Mouse (Mus musculus) CD4-positive, CD25-positive, alpha-beta regulatory T cell, adult 2 months (primary cell): ENCODE results near the gene Klrb1a.

Source experiments
- DNase-seq: peaks from one replicate; pipeline ENCODE4 v3.0.0-alpha.2; 2012; ENCODE audit warnings: low read depth, low spot score

Gene Klrb1a

DNA sequence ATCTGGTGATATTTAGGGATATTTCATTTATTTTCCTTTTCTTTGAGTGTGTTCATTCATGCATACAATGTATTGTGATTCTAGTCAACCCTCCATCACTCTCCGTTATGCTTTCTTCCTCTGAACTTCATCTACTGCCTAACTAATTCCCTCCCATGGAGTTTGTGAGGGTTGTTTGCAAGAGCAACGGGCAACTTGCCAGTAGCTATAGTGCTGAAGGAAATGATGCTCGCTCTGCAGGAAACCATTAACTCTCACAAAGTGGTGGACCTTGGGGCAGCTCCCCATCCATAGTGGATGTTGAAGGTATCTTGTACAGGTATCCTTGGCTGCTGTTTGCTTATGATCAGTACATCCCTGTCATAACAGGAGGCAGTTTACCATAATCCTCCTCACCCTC, 21.3 kb downstream of the Klrb1a start:
- no peak for DNase-seq

DNA sequence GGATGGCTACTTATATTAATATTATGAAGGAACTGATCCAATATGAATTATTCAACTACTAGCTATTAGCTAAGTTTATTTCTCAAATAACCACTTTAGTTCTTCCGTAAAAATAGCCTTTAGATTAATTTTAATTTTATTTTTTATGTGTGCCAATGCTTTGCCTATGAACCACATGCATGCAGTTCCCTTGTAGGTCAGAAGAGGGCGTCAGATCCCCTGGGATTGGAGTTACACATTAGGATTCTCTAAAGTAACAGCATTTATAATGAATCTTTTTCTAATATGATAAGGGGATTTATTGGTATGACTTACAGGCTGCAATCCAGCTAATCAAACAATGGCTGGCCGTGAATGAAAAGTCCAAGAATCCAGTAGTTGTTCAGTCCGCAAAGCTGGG, 23.8 kb downstream of the Klrb1a start:
- peak; percentile 3 for DNase-seq

DNA sequence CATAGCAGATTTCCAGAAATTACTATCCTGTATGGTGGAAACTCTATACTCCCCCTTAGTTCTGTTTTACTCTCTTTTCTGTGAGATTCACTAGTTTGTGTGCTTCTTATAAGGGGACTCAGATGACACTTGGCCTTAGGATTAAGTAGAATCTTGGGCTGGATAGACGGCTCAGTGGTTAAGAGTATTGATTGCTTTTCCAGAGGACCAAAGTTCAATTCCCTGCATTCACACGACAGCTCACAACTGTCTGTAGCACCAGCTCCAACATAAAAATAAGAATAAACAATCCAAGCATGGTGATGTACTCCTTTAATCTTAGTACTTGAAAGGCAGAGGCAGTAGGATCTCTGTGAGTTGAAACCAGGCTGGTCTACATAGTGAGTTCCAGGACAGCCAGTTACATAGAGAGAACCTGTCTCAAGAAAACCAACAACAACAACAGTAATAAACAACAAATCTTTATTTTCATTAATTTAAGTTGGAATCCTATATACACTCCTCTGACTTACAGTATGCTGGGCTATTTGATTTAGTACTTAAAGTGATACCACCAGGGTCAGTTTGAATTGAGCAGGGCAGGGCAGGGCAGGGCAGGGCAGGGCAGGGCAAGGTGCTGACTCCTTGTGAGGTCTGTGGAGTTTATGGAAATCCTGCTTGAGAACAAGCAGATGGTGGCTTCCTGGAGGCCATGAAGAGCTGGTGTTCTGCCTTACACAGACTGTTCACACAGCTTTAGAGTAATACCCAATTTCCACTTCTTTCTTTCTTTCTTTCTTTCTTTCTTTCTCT, 24.9 kb downstream of the Klrb1a start:
- no peak for DNase-seq

DNA sequence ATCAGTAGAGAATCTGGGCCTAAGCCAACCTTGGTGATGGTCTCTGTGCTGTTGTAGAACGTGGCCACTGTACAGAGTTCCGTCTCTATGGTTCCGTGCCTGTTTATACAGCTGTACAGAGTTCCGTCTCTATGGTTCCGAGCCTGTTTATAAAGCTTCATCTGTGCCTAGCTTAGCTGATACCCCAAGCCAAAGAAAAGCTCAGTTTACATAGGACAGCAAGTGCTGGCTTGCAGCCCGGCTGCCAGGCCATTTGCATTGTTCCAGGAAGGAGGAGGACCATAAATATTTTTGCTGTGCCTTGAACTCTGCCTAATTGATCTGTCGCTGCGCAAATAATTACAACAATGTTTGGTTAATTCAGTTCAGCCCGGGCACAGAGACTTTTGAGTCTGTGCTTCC, 26.2 kb downstream of the Klrb1a start:
- DNase-seq, result no peak

DNA sequence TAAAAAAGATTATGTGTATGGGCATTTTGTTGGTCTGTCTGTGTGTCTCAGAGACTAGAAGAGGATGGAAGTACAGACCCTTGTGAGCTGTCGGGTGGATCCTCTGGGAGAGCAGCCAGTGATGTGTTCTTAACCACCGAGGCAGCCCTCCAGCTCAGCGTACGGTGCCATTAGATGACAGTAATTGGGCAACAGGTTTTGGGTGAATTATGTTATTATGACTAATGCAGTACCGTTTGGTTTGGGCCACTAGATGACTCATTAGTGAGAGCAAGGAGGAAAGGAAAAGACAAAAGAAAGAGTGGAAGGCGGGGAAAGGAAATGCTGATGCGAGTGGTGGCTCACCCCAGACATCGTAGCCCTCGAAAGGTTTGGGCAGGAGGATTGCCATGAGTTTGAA, 28.7 kb downstream of the Klrb1a start:
- no peak for DNase-seq

DNA sequence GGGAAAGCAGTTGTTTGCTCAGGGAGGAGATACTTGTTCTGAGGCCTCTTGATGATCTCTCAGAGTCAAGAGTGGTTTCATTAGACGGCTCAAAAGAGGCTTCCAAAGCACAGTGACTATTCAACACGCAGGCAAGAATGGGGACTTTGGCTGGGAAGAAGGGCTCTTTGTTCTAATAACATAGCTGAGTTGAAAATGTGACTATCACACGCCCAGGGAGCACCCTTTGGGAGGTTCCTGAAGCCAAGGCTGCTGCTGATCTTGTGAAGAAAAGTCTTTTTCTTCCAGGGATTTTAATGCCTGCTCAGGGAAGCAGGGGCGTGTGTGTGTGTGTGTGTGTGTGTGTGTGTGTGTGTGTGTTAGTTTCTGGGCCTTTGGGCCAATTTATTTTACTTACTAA, 33.9 kb downstream of the Klrb1a start:
- DNase-seq, result no peak

DNA sequence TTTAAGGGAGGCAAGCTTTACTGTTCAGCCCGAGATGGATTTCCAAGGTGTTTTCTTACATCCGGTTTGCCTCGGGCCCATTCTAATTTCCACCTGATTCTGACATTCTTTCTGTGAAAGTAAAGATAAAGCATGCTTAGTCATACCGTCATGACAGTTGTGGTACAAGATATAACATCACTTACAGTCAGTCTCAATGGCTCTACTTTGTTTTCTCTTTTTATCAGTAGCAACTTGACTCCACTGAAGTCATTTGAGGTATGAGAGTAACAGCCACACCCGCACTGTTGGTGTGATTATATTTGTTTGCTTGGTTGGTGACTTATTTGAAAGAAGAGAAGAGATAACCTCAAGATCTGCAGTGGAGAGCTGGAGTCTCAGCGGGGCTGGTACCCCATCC, 35.7 kb downstream of the Klrb1a start:
- no peak for DNase-seq

DNA sequence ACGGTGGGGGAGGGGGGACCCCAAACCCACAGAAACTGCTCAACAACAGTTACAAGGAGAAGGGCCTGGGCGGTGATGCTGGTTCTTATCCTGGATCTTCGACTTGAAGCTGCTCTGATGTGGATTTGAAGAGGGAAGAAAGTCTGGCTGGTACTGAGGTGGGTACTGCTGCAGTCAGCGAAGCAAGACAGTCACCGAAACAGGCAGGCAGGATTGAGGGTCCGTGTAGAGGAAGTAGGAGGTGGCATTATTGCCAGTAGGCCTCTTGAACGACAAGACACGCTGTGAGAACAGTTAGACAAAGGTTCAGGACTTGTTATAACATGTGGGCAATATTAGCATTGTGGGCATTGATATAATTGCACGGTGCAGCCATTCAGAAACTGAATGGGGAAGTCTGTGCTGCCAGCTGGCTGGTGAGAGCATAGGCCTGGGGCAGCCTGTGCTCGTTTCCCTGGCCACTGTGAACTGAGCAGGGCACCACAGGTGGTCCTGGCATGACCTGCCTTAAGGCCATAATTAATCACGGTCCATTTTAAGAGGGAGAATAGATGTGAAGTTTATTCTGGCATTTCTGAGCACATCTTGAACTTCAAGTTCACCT, 37.6 kb downstream of the Klrb1a start:
- DNase-seq, result no peak

DNA sequence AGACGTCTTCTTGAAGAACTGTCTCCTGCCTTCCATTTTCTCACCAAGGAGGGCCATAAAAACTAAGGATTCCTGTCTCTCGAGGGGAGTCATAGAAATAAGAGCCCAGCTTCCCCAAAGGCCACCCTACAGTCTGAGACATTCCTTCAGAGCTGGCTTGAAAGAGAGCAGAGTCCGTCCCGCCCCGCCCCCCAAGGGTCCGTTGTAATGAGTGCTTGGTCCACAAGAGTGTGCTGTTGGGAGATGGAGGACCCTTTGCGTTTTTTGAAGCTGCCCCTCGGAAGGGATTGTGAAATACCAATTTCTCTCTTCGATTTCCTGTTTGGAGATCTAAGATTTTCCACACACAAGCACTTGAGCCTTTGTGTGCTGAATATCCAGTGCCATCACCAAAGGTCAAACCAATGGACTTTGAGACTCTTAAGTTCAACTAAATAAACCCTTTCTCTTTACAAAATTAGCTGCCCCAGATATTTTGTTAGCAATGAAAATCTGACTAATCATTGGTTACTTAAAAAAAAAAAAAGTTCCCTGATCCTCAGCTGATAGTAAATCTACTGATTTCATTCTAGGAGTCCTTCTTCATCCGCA, 39.2 kb downstream of the Klrb1a start:
- DNase-seq, result no peak

DNA sequence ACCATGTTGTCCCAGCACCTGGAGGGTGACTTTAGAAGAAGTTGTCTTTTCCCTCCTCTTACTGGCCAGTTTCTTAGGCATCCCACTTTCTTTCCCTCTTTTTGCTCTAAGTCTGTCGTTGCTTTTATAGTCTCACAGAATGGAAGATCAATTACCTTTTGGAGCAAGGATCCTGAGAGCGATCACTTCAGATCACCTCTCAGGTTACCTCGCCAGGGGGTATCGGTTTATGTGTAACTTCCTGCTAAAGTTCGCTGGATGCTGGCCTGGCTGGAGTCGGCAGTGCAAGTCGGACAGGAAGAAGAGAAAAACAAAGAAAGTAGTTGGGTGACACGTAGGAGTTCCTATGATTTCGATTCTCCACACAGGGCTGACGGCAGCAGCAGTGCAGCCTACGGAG, 41.8 kb downstream of the Klrb1a start, which contains the start of gene A2ml1:
A2ml1 (minus strand) TSS at position 101 of the 400 bp plus-strand sequence.
- no peak for DNase-seq

DNA sequence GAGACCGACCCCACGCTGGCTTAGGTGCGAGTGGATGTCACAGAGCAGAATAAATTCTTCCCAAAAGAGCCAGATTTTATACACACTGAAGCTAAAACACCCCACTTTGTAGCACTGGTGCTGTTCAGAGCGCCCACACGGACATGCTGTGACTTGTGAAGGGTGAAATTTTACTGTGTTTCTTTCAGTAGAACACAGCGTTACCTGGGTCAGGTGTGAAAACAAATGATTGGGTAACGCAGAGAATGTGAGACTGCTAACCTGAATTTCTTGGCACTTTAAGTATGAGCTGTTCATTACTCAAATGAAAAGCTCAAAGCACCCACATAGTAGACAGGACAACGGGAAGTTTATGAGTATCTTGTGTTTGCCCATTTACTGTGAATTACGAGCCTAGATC, 46.0 kb downstream of the Klrb1a start:
- no peak for DNase-seq

DNA sequence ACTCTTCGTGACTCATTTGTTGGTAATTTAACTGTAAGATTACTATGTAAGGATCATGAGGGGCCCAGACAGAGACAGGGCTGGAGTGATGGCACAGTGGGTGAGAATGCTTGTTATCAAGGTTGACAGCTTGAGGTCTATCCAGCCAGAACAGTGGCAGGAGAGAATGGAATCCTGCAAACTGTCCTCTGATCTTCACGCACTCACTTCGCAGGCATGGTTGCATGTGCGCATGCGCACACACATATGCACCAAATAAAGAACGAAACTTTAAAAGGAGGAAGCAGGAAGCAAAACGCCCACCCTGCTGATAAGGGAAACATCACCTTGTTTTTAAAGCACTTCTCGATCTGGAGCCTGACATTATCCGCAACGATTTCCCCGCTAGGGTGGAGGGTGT, 56.7 kb downstream of the Klrb1a start:
- DNase-seq, result no peak
